Mouse (Mus musculus): Measurements from ENCODE around the gene Trim25. TPM values are rescaled to one million over a fixed set of nuclear protein-coding genes. Genes with fewer than 3 reads are reported as not detected.
"Not testable (repeated sequence)": the region's sequence is repeated elsewhere in the genome, so short reads cannot be mapped to it uniquely, and the experiment has no call there.

The Trim25 gene
- polyA plus RNA-seq, 1 experiment = 34.2 TPM

DNA sequence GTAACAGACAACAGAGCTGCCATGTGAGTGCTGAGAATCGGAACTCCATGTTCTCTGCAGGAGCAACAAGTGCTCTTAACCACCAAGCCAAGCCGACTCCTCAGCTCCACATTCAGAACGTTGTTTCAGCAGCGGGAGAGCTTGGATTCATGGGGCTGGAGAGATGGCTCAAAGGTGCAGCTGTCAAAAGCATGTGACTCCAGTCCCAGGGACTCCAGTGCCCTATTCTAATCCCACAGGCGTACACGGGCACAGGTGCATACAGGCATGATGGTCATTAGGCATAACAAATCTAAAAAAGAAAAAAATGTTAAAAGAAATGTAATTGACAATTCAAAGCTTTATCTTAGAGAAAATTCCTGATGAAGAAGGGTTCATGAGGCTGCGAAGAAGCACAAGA is 6.0 kb upstream of the Trim25 start:
- H3K4me1 ChIP-seq (ENCODE audit: control insufficient read depth, insufficient read depth, low read length) = peaks cover 5% of the 10 kb centered on the region
- no peak overlapping the region for H3K27ac ChIP-seq (ENCODE audit: insufficient read depth, low read length)
- no peak for TF ChIP-seq CTCF (IDR thresholded peaks at IDR 0.05; ENCODE audit: borderline replicate concordance, insufficient read depth, low read length)
- TF ChIP-seq POLR2A (IDR thresholded peaks at IDR 0.05; ENCODE audit: low read depth, low read length) = no peak
- no peak overlapping the region for H3K4me3 ChIP-seq (ENCODE audit: insufficient read depth, low read length)

- Histone ChIP-seq H3K4me1 (ENCODE audit: control insufficient read depth, insufficient read depth, low read length) (peaks cover 5% of the 10 kb centered on the region), H3K4me3 (ENCODE audit: insufficient read depth, low read length) (no peak overlapping the region), H3K27ac (ENCODE audit: insufficient read depth, low read length) (no peak overlapping the region)
- TF ChIP-seq POLR2A (IDR thresholded peaks at IDR 0.05; ENCODE audit: low read depth, low read length) (no peak), CTCF (IDR thresholded peaks at IDR 0.05; ENCODE audit: borderline replicate concordance, insufficient read depth, low read length) (0 out of 2 replicates have a peak, but pooled peaks have one; percentile 14)
These were observed 5.6 kb upstream of the Trim25 start for GRCm38 (mm10) chr11:88993625-88994024.

GRCm38 (mm10) chr11:88994492-88994891 is 4.7 kb upstream of the Trim25 start:
- Histone ChIP-seq H3K27ac (ENCODE audit: insufficient read depth, low read length) (no peak overlapping the region), H3K4me3 (ENCODE audit: insufficient read depth, low read length) (no peak overlapping the region), H3K4me1 (ENCODE audit: control insufficient read depth, insufficient read depth, low read length) (peaks cover 5% of the 10 kb centered on the region)
- TF ChIP-seq CTCF (IDR thresholded peaks at IDR 0.05; ENCODE audit: borderline replicate concordance, insufficient read depth, low read length) = no peak
- TF ChIP-seq POLR2A (IDR thresholded peaks at IDR 0.05; ENCODE audit: low read depth, low read length) = no peak

DNA sequence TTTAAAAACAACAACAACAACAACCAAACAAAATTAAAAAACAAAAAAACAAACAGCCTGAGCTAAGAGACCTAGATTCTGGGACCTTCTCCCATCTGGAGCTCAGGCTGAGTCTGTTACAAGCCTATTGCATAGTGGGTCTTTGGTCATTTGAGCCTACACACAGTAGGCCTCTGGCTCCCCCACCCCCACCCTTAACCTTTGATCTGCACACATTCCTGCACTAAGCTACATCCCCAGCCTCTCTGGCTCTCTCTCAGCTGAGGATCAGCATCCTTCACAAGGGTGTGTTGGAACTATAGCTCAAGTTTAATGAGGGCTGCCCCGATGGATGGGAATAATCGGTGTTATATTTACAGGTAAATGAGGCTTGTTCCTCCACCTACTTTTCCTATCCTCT is 3.6 kb upstream of the Trim25 start:
- no peak overlapping the region for H3K4me3 ChIP-seq (ENCODE audit: insufficient read depth, low read length)

DNA sequence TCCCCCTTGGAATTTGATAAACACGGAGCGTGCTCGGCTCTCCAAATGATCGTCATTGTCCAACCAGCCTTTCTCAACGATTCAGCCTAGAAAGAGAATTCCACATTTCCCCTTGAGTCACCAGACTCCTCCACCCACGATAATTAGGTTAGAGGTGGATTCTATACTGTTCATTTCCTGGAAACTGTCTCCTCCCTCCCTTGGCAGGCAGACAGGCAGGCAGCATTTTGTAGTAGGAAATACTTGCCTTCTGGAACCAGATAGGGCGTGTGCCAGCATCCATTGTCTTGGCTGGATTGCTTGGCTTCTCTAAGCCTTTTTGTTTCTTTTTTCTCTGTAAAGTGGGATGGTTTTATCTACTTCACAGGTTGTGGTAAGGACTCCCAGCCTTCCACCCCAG is 2.7 kb upstream of the Trim25 start:
- H3K4me1 ChIP-seq (ENCODE audit: control insufficient read depth, insufficient read depth, low read length) = peaks cover 7% of the 10 kb centered on the region
- H3K27ac ChIP-seq (ENCODE audit: insufficient read depth, low read length) = peak overlapping the region; percentile 79
- no peak overlapping the region for H3K4me3 ChIP-seq (ENCODE audit: insufficient read depth, low read length)
- TF ChIP-seq CTCF (IDR thresholded peaks at IDR 0.05; ENCODE audit: borderline replicate concordance, insufficient read depth, low read length) (no peak), POLR2A (IDR thresholded peaks at IDR 0.05; ENCODE audit: low read depth, low read length) (no peak)

More for the DNA sequence above, 3.6 kb upstream of the Trim25 start:
- TF ChIP-seq CTCF (IDR thresholded peaks at IDR 0.05; ENCODE audit: borderline replicate concordance, insufficient read depth, low read length) (no peak), POLR2A (IDR thresholded peaks at IDR 0.05; ENCODE audit: low read depth, low read length) (no peak)
- Histone ChIP-seq H3K4me1 (ENCODE audit: control insufficient read depth, insufficient read depth, low read length) (peaks cover 5% of the 10 kb centered on the region), H3K27ac (ENCODE audit: insufficient read depth, low read length) (peak overlapping the region; percentile 79; the same call in 1 of the 2 replicates)

- H3K4me3 ChIP-seq (ENCODE audit: insufficient read depth, low read length); H3K27ac ChIP-seq (ENCODE audit: insufficient read depth, low read length); H3K4me1 ChIP-seq (ENCODE audit: control insufficient read depth, insufficient read depth, low read length): not testable (repeated sequence)
These were observed 1.8 kb upstream of the Trim25 start for GRCm38 (mm10) chr11:88997343-88997742.

- Histone ChIP-seq H3K4me1 (ENCODE audit: control insufficient read depth, insufficient read depth, low read length) (peaks cover 10% of the 10 kb centered on the region), H3K4me3 (ENCODE audit: insufficient read depth, low read length) (no peak overlapping the region), H3K27ac (ENCODE audit: insufficient read depth, low read length) (no peak overlapping the region)
- TF ChIP-seq POLR2A (IDR thresholded peaks at IDR 0.05; ENCODE audit: low read depth, low read length) (no peak), CTCF (IDR thresholded peaks at IDR 0.05; ENCODE audit: borderline replicate concordance, insufficient read depth, low read length) (no peak)
These were observed 770 bp upstream of the Trim25 start for GRCm38 (mm10) chr11:88998406-88998805.

DNA sequence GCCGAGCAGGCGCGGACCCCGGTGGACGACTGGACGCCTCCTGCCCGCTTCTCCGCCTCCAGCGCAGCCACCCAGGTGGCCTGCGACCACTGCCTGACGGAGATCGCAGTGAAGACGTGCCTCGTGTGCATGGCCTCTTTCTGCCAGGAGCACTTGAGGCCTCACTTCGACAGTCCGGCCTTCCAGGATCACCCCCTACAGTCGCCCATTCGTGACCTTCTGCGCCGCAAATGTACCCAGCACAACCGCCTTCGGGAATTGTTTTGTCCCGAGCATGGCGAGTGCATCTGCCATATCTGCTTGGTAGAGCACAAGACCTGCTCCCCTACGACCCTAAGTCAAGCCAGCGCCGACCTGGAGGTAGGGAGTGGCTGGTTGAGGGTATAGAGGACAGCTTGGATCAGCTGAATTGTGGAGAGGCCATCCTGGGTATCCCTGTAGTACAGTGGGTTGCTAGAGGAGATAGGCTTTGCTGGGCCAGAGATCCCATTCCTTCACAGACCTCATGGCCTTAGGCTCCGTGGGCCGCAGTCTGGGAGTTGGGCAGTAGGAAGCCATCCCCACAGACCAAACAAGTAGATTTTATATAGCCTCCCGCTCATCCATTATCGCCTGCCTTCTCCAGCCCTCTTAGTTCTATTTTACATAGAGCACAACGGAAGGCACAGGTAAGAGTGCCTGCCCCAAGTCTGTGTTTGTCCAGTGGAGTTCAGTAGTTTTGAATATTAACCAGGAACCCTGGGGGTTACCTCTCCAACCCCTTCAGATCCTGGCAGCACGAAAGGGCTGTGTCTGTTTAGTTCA is 749 bp downstream of the Trim25 start:
- Histone ChIP-seq H3K4me3 (ENCODE audit: insufficient read depth, low read length) (peak overlapping the region; percentile 74), H3K27ac (ENCODE audit: insufficient read depth, low read length) (peak overlapping the region; percentile 16; the same call in 1 of the 2 replicates), H3K4me1 (ENCODE audit: control insufficient read depth, insufficient read depth, low read length) (peaks cover 10% of the 10 kb centered on the region)
- TF ChIP-seq POLR2A (IDR thresholded peaks at IDR 0.05; ENCODE audit: low read depth, low read length) (no peak), CTCF (IDR thresholded peaks at IDR 0.05; ENCODE audit: borderline replicate concordance, insufficient read depth, low read length) (no peak)

DNA sequence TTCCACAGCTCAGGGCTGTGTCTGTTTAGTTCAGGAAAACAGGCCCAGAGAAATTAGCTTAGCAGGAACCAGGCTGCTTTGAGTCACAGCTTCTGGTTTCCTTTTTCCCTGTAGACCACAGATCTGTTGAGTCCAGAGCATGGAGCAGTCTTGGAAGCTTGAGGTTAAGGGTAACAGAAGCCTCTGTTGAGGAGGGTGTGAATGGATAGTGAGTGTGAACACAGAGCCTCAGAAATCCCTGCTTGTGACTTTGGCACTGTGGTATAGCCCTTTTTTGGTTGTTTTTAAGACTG is 1.3 kb downstream of the Trim25 start:
- TF ChIP-seq POLR2A (IDR thresholded peaks at IDR 0.05; ENCODE audit: low read depth, low read length) (no peak), CTCF (IDR thresholded peaks at IDR 0.05; ENCODE audit: borderline replicate concordance, insufficient read depth, low read length) (no peak)
- Histone ChIP-seq H3K27ac (ENCODE audit: insufficient read depth, low read length) (0 out of 2 replicates have a peak overlapping the region, but pooled peaks have one; percentile 16), H3K4me3 (ENCODE audit: insufficient read depth, low read length) (peak overlapping the region; percentile 74), H3K4me1 (ENCODE audit: control insufficient read depth, insufficient read depth, low read length) (peaks cover 10% of the 10 kb centered on the region)

DNA sequence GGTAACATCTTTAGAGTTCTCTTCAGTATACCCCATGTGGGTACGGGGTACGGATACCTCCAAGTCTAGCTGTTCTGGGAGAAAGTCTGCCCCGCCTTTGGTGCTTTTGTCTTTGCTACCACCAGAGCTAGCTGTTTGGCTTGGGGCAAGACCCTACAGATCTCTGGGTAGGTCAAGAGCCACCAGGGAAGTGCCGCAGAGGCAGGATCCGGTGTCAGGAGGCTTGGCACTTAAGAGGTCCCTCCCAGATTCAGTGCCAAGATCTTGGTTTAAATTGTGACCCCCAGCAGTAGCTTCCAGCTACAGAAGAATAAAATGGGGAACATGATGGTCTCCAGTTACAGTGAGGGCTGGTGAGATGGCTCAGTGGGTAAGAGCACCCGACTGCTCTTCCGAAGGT is 2.4 kb downstream of the Trim25 start:
- Histone ChIP-seq H3K4me3 (ENCODE audit: insufficient read depth, low read length) (peak overlapping the region; percentile 74; the same call in 1 of the 2 replicates), H3K27ac (ENCODE audit: insufficient read depth, low read length) (no peak overlapping the region), H3K4me1 (ENCODE audit: control insufficient read depth, insufficient read depth, low read length) (peaks cover 5% of the 10 kb centered on the region; the same call in 1 of the 2 replicates)
- no peak for TF ChIP-seq CTCF (IDR thresholded peaks at IDR 0.05; ENCODE audit: borderline replicate concordance, insufficient read depth, low read length)

Data from embryonic fibroblast, embryonic 13.5 days (primary cell).